Mouse (Mus musculus) lung, postnatal 0 days (tissue): ENCODE results near the gene Slc41a2. TPM values are rescaled to one million over a fixed set of nuclear protein-coding genes. Genes with fewer than 3 reads are reported as not detected.

Source experiments
- ATAC-seq: fragments of 200-750 bp; cut with Nextera tagmentation; 2 replicates; pipeline ENCODE4 v1.8.0; 2017; ENCODE audit warnings: moderate library complexity
- DNase-seq: peaks from one replicate; pipeline ENCODE4 v3.0.0-alpha.2; 2016; ENCODE audit warnings: low spot score
- H3K27ac ChIP-seq: fragments of 300-500 bp; sonication (generic); 2 replicates; pipeline ENCODE4 v1.5.1; 2014; ENCODE audit warnings: antibody characterized with exemption, mild to moderate bottlenecking, low read length, mixed read lengths
- H3K27me3 ChIP-seq: fragments of 300-500 bp; sonication (generic); replicated peaks from 2 replicates; pipeline ENCODE4 v1.6.1; 2014; ENCODE audit warnings: low read length, mixed read lengths; ENCODE audit not compliant: insufficient read depth
- H3K36me3 ChIP-seq: fragments of 300-500 bp; sonication (generic); 2 replicates; pipeline ENCODE4 v1.6.1; 2014; ENCODE audit warnings: low read length, mixed read lengths; ENCODE audit not compliant: insufficient read depth
- H3K4me1 ChIP-seq: fragments of 300-500 bp; sonication (generic); 2 replicates; pipeline ENCODE4 v1.6.1; 2014; ENCODE audit warnings: antibody characterized with exemption, low read depth, low read length, mixed read lengths; ENCODE audit not compliant: insufficient read depth
- H3K4me2 ChIP-seq: fragments of 300-500 bp; sonication (generic); replicated peaks from 2 replicates; pipeline ENCODE4 v1.6.1; 2014; ENCODE audit warnings: low read depth, mild to moderate bottlenecking, low read length, moderate library complexity, mixed read lengths
- H3K4me3 ChIP-seq: fragments of 300-500 bp; sonication (generic); 2 replicates; pipeline ENCODE4 v1.5.1; 2014; ENCODE audit warnings: low read depth, low read length
- H3K9ac ChIP-seq: fragments of 300-500 bp; sonication (generic); replicated peaks from 2 replicates; pipeline ENCODE4 v1.6.1; 2014; ENCODE audit warnings: low read depth, mild to moderate bottlenecking
- H3K9me3 ChIP-seq: fragments of 300-500 bp; sonication (generic); 2 replicates; pipeline ENCODE4 v1.6.1; 2016; ENCODE audit warnings: low read length, mixed read lengths
- CTCF ChIP-seq: IDR thresholded peaks from 2 replicates; pipeline ENCODE4 v1.5.1; 2016; ENCODE audit warnings: antibody characterized with exemption, mild to moderate bottlenecking
- EP300 ChIP-seq: IDR thresholded peaks from 2 replicates; pipeline ENCODE4 v1.6.1; 2016; ENCODE audit warnings: antibody characterized with exemption, mild to moderate bottlenecking, control low read depth
- WGBS: fragments of 180-500 bp; shearing (Covaris S2); extraction: QIAGEN DNeasy Blood & Tissue Kit; methylation state at CpG from one replicate; pipeline ENCODE4 v1.1.7; 2014; 5-methylcytosine and 5-hydroxymethylcytosine counted together
- polyA plus RNA-seq: library from polyadenylated mRNA; unstranded; fragments of >200 nt; fragmentation: Nextera tagmentation; extraction: Ambion mirVana; gene quantifications from 2 replicates; pipeline ENCODE4 v1.2.1, GENCODE M21; 2015

Gene Slc41a2
- polyA plus RNA-seq, 1 experiment from 2014 or later: 1.2 TPM

GRCm38 (mm10) chr10:83183634-83184479, 153.8 kb downstream of the Slc41a2 start:
- H3K27me3 ChIP-seq: no peaks in the 10 kb centered on the region
- H3K9ac ChIP-seq: no peak overlapping the region
- no peak overlapping the region for H3K27ac ChIP-seq
- no peaks in the 10 kb centered on the region for H3K36me3 ChIP-seq
- H3K4me1 ChIP-seq: no peaks in the 10 kb centered on the region
- no peak overlapping the region for H3K4me3 ChIP-seq
- TF ChIP-seq EP300 (no peak), CTCF (no peak)
- ATAC-seq: peak; percentile 21; the same call in 1 of the 2 replicates
- DNase-seq: peak; percentile 15
- 46% methylated on average over 12 of the region's 12 CpGs for WGBS
- H3K9me3 ChIP-seq: no peaks in the 10 kb centered on the region
- no peak overlapping the region for H3K4me2 ChIP-seq

DNA sequence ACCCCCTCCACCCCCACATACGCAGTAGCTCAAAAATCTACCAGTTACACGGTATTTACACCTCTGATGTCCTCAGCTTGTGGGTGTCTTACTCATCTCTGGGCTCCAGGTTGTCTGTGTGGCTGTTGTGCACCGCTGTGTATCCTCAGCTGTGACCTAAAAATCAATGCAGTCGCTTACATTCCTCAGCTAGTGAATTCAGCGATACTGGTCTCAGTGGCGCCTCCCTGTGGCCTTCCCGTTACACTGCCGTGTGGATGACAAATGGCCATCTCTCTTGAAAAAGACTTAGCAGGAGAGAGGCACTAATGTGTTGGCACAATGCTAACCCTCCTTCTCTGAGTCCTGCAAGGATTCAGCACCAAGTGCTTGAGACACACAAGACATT, 155.1 kb downstream of the Slc41a2 start:
- ATAC-seq (no peak), DNase-seq (peak; percentile 62)
- Histone ChIP-seq H3K4me1 (no peaks in the 10 kb centered on the region), H3K4me3 (no peak overlapping the region), H3K36me3 (no peaks in the 10 kb centered on the region), H3K4me2 (no peak overlapping the region), H3K9me3 (no peaks in the 10 kb centered on the region), H3K27me3 (no peaks in the 10 kb centered on the region), H3K27ac (no peak overlapping the region), H3K9ac (no peak overlapping the region)
- TF ChIP-seq CTCF (peak; percentile 83), EP300 (no peak)
- 39% methylated on average over 8 of the region's 8 CpGs for WGBS

DNA sequence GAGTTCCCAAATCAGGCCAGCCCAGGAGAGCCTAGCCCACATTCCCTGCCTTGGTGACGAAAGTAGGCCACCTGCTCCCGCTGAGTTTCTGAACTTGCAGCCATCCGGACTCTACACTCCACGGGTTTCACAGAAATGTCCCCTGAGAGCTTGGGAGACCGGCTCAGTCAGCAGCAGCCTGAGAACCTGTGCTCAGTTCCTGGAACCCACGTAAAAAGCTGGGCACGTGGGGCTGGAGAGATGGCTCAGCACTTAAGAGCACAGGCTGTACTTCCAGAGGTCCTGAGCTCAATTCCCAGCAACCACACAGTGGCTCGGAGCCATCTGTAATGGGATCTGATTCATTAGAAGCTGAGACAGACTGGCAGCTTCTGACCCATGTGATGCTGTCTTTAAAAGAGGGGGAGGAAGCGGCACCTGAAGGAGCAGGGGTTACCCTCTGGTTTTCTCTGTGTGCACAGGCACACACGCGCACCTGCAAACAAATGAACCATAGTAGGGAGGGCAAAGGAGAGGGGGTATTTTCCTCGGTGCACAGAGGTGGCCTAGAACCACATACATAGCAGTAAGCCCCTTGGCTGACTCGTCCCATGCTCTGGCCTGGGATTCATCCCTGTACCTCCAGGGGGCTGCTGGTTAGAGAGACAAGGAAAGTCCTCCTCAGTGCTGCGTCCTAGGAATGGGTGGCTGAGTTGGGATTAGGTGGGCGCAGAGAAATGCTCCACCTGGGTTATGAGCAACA, 155.7 kb downstream of the Slc41a2 start:
- Histone ChIP-seq H3K27me3 (no peaks in the 10 kb centered on the region), H3K4me3 (no peak overlapping the region), H3K9ac (no peak overlapping the region), H3K36me3 (no peaks in the 10 kb centered on the region), H3K4me2 (no peak overlapping the region), H3K9me3 (no peaks in the 10 kb centered on the region), H3K4me1 (no peaks in the 10 kb centered on the region), H3K27ac (no peak overlapping the region)
- DNase-seq (no peak), ATAC-seq (no peak)
- WGBS: 71% methylated on average over 14 of the region's 15 CpGs
- TF ChIP-seq CTCF: no peak
- no peak for TF ChIP-seq EP300

Other genes starting within 250 kb of the Slc41a2 start
- 0.19 and 0.20 TPM in 2 replicates for gene D10Wsu102e, start 22.3 kb upstream of the Slc41a2 start, polyA plus RNA-seq
- gene Aldh1l2, start 196.3 kb upstream of the Slc41a2 start, polyA plus RNA-seq: 0.45 and 0.55 TPM in 2 replicates
- 28.3 and 32.7 TPM in 2 replicates for gene Washc4, start 205.9 kb upstream of the Slc41a2 start, polyA plus RNA-seq